Mouse (Mus musculus) kidney, embryonic 14.5 days (tissue): ENCODE results near the gene Foxn3. TPM values are rescaled to one million over a fixed set of nuclear protein-coding genes. Genes with fewer than 3 reads are reported as not detected.

Source experiments
- ATAC-seq: fragments of 200-750 bp; cut with Nextera tagmentation; 2 replicates; pipeline ENCODE4 v1.8.0; 2017; ENCODE audit warnings: moderate number of reproducible peaks, mild to moderate bottlenecking, moderate TSS enrichment, moderate library complexity; ENCODE audit not compliant: low FRiP score, low TSS enrichment
- H3K27ac ChIP-seq: fragments of 300-500 bp; sonication (generic); 2 replicates; pipeline ENCODE4 v1.5.1; 2014; ENCODE audit warnings: low read depth, mild to moderate bottlenecking, low read length, moderate library complexity, mixed read lengths
- H3K27me3 ChIP-seq: fragments of 300-500 bp; sonication (generic); 2 replicates; pipeline ENCODE4 v1.6.1; 2014; ENCODE audit warnings: mild to moderate bottlenecking, low read length; ENCODE audit not compliant: control insufficient read depth, insufficient read depth
- H3K36me3 ChIP-seq: fragments of 300-500 bp; sonication (generic); 2 replicates; pipeline ENCODE4 v1.6.1; 2014; ENCODE audit warnings: low read length, mixed read lengths; ENCODE audit not compliant: control insufficient read depth, insufficient read depth
- H3K4me1 ChIP-seq: fragments of 300-500 bp; sonication (generic); 2 replicates; pipeline ENCODE4 v1.6.1; 2014; ENCODE audit warnings: low read length, mixed read lengths; ENCODE audit not compliant: control insufficient read depth, insufficient read depth
- H3K4me2 ChIP-seq: fragments of 300-500 bp; sonication (generic); replicated peaks from 2 replicates; pipeline ENCODE4 v1.6.1; 2014; ENCODE audit warnings: low read depth, mild to moderate bottlenecking, low read length
- H3K4me3 ChIP-seq: fragments of 300-500 bp; sonication (generic); 2 replicates; pipeline ENCODE4 v1.5.1; 2014; ENCODE audit warnings: mild to moderate bottlenecking, low read length
- H3K9ac ChIP-seq: fragments of 300-500 bp; sonication (generic); 2 replicates; pipeline ENCODE4 v1.6.1; 2014; ENCODE audit warnings: low read depth, mild to moderate bottlenecking, low read length, moderate library complexity
- H3K9me3 ChIP-seq: fragments of 300-500 bp; sonication (generic); 2 replicates; pipeline ENCODE4 v1.6.1; 2016; ENCODE audit warnings: low read length; ENCODE audit not compliant: control insufficient read depth
- WGBS: fragments of 180-500 bp; shearing (Covaris S2); extraction: QIAGEN DNeasy Blood & Tissue Kit; methylation state at CpG from one replicate; pipeline ENCODE4 v1.1.7; 2014; 5-methylcytosine and 5-hydroxymethylcytosine counted together
- polyA plus RNA-seq: library from polyadenylated mRNA; unstranded; fragments of >200 nt; fragmentation: Nextera tagmentation; extraction: Ambion mirVana; gene quantifications from 2 replicates; pipeline ENCODE4 v1.2.1, GENCODE M21; 2014

Gene Foxn3
- polyA plus RNA-seq, 1 experiment from 2014 or later = 70.2 TPM

DNA sequence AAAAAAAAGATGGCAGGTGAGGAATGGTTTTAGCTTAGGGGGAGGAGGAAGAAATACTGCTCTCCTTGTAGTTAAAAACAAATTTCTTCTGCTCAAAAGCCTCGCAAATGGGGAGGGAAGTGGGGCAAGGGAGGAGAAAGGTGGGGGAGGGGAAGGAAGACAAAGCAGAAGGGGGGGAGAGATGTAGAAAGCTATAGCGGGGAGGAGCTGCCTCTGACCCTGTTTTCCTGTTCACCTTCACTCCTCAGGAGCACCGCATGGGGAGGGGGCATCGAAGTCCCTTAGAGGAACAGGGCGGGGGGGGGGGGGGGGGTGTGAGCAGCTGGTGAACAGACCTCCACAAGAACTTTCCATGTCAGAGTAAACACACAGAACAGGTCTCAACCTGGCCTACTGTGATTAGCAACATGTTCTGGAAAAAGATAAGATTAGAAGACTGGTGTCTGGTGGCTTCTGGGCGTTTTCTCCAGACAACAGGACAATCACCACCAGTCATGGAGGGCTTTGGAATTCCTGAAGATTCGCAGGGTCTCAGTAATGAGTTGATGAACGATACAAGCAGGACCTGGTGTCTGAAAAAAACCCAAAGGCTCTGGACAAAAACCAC is 231.9 kb downstream of the Foxn3 start:
- no peaks in the 10 kb centered on the region for H3K27me3 ChIP-seq
- no peak overlapping the region for H3K4me2 ChIP-seq
- no peak for ATAC-seq
- H3K4me3 ChIP-seq = no peak overlapping the region
- H3K9me3 ChIP-seq = no peaks in the 10 kb centered on the region
- H3K4me1 ChIP-seq = peaks cover 38% of the 10 kb centered on the region
- WGBS = 49% methylated on average over 8 of the region's 8 CpGs
- H3K9ac ChIP-seq = no peak overlapping the region
- no peaks in the 10 kb centered on the region for H3K36me3 ChIP-seq
- no peak overlapping the region for H3K27ac ChIP-seq

DNA sequence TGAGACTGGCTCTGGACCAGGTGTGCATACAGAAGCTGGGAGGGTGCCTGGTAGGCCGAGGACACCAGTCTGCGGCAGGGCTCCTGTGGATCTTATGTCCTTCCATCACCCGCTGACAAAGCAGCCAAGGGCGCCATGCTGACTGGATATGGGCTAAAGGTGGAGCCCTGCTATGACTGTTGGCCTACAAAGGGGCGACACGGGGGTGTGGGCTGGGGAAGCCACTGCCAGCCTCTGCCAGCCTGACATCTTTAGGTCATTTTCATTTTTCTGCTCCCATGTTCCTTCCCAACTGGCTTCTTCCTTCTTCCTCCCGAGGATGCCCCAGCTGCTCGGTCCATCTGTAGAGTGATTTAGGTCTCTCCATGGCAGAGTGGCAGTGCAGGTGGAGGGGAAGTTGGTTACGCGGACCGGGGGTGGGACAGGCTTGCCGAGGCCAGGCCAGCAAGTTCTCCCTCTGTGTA is 232.5 kb downstream of the Foxn3 start:
- Histone ChIP-seq H3K36me3 (no peaks in the 10 kb centered on the region), H3K4me1 (peaks cover 32% of the 10 kb centered on the region), H3K27me3 (no peaks in the 10 kb centered on the region), H3K4me2 (no peak overlapping the region), H3K9ac (no peak overlapping the region), H3K9me3 (no peaks in the 10 kb centered on the region), H3K4me3 (no peak overlapping the region), H3K27ac (no peak overlapping the region)
- no peak for ATAC-seq
- 81% methylated on average over 12 of the region's 12 CpGs for WGBS

- Histone ChIP-seq H3K4me3 (no peak overlapping the region), H3K9me3 (no peaks in the 10 kb centered on the region), H3K27me3 (no peaks in the 10 kb centered on the region), H3K4me1 (peaks cover 28% of the 10 kb centered on the region), H3K27ac (no peak overlapping the region), H3K9ac (0 out of 2 replicates have a peak overlapping the region, but pooled peaks have one; percentile 8), H3K4me2 (no peak overlapping the region), H3K36me3 (no peaks in the 10 kb centered on the region)
- ATAC-seq = peak; percentile 24; the same call in 1 of the 2 replicates
- whole genome bisulfite sequencing = 18% methylated on average over 20 of the region's 20 CpGs
These were observed 233.8 kb downstream of the Foxn3 start for GRCm38 (mm10) chr12:99329301-99330257.

DNA sequence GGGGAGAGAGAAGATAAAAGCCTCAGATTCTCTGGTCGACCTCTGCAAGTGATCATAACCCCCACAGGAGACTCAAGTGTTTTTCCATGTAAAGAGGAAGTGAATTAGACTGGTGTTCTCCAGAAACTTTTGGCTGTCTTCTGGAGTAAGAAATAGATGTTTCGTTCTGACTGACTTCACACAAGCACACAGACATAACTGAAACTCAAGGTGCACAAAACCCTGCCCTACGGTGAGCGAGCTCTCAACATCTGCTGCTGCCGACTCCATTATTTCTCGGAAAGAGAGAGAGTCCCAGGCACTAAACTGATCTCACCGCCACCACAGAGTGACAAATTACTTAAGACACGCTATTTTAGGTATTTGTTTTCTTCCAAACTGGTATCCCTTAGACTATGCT is 237.2 kb downstream of the Foxn3 start:
- ATAC-seq = no peak
- Histone ChIP-seq H3K4me2 (no peak overlapping the region), H3K27ac (no peak overlapping the region), H3K9ac (no peak overlapping the region), H3K27me3 (no peaks in the 10 kb centered on the region), H3K36me3 (no peaks in the 10 kb centered on the region), H3K4me3 (no peak overlapping the region), H3K9me3 (no peaks in the 10 kb centered on the region), H3K4me1 (peaks cover 29% of the 10 kb centered on the region)
- WGBS = 21% methylated on average over 8 of the region's 8 CpGs

DNA sequence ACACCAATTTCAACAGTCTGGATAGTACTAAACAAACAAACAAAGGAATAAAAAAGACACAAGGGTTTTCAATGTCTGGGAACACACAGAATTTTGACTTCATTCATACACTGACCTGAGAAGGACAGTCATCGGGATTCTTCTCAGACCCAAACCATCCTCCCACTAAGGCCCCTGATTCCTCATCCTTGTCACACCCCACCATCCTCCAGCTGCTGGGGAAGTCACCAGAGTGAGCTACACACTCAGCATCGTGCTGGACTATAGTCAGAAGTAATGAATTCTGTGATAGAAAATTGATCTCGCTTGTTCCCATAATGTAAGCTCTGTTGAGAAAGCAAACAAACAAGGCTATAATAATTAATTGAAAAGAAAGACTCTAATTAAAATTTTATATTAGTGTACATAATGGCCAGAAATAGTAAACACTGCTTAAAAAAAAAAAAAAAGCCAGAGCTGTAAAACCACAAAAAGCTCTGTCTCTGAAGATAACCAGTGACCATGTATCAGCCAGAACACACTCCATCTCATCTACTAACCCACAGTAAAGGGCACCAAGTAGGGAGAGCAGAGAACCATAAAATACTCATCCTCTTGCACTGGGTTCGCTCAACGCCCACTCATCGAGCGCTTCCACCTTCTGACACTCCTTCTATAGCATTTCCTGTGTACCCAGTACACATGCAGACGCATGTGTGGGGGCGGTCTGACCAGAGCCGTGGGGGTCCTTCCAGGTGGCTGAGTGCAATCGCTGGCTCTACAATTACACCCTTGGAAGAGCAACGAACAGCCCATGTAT is 241.6 kb downstream of the Foxn3 start:
- no peaks in the 10 kb centered on the region for H3K9me3 ChIP-seq
- no peak overlapping the region for H3K4me2 ChIP-seq
- WGBS = 58% methylated on average over 12 of the region's 12 CpGs
- no peak overlapping the region for H3K27ac ChIP-seq
- H3K36me3 ChIP-seq = no peaks in the 10 kb centered on the region
- H3K4me3 ChIP-seq = no peak overlapping the region
- H3K27me3 ChIP-seq = no peaks in the 10 kb centered on the region
- 0 out of 2 replicates have a peak, but pooled peaks have one; percentile 25 for ATAC-seq
- H3K4me1 ChIP-seq = peaks cover 13% of the 10 kb centered on the region
- H3K9ac ChIP-seq = no peak overlapping the region

GRCm38 (mm10) chr12:99320966-99321496 is 242.4 kb downstream of the Foxn3 start:
- no peaks in the 10 kb centered on the region for H3K36me3 ChIP-seq
- no peak overlapping the region for H3K4me3 ChIP-seq
- no peak overlapping the region for H3K4me2 ChIP-seq
- no peak overlapping the region for H3K27ac ChIP-seq
- ATAC-seq = no peak
- H3K27me3 ChIP-seq = no peaks in the 10 kb centered on the region
- H3K9ac ChIP-seq = no peak overlapping the region
- H3K9me3 ChIP-seq = 0 out of 2 replicates have a peak, but pooled peaks cover 4% of the 10 kb centered on the region
- 91% methylated on average over 3 of the region's 3 CpGs for WGBS
- H3K4me1 ChIP-seq = peaks cover 13% of the 10 kb centered on the region

DNA sequence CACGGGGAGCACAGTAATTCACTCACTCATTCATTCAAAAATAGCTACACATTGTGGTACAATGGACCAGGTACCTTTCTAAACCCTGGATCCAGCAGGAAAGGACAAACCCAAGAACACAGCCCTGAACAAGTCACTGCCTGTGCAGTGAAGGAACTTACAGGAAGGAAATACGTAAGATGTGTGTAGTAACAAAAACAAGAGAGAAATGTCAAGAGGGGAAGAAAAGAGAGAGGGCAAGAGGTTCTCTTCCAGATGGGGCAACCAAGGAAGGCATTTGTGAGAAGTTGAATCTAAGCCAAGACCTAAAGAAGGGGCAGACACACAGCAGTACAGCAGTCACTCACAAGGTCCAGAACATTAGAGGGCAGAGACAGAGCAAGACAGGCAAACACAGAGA is 243.5 kb downstream of the Foxn3 start:
- no peak overlapping the region for H3K9ac ChIP-seq
- H3K4me2 ChIP-seq = no peak overlapping the region
- no peak for ATAC-seq
- H3K4me1 ChIP-seq = peaks cover 13% of the 10 kb centered on the region
- no peak overlapping the region for H3K4me3 ChIP-seq
- no peaks in the 10 kb centered on the region for H3K27me3 ChIP-seq
- 59% methylated on average over 2 of the region's 2 CpGs for WGBS
- H3K27ac ChIP-seq = no peak overlapping the region
- 0 out of 2 replicates have a peak, but pooled peaks cover 4% of the 10 kb centered on the region for H3K9me3 ChIP-seq
- H3K36me3 ChIP-seq = no peaks in the 10 kb centered on the region

DNA sequence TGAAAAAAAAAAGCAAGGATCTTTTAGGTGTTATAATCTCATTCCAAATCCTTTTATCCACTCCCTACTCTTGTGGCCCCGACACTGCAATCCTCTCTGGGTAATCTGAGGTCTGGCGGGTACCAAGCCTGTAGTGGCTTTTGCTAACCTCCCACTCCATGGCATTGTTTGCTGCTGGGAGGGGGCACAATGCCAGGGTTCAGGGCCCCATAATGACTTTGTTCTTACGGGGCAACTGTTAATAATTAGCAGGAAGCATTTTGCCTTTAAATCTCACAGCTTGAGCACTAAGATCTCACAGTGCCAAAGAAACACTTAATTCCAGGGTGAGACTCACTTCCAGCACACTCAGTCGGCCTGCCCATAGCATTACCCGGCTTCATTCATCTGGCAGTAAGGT is 244.2 kb downstream of the Foxn3 start:
- Histone ChIP-seq H3K9ac (no peak overlapping the region), H3K4me1 (peaks cover 13% of the 10 kb centered on the region), H3K27me3 (no peaks in the 10 kb centered on the region), H3K9me3 (0 out of 2 replicates have a peak, but pooled peaks cover 4% of the 10 kb centered on the region), H3K4me2 (no peak overlapping the region), H3K4me3 (no peak overlapping the region), H3K27ac (no peak overlapping the region), H3K36me3 (no peaks in the 10 kb centered on the region)
- WGBS = 51% methylated on average over 5 of the region's 5 CpGs
- no peak for ATAC-seq
